Mouse (Mus musculus): ENCODE measurements around the gene Plpp3. TPM values are rescaled to one million over a fixed set of nuclear protein-coding genes. Genes with fewer than 3 reads are reported as not detected.

The Plpp3 gene
- total and polyA plus RNA-seq, 2 experiments from 2014 or later: 167 to 180 TPM

GRCm38 (mm10) chr4:105184924-105185323 lies 27.8 kb downstream of the Plpp3 start:
- Histone ChIP-seq H3K9me3 (ENCODE audit: low read length) (no peaks in the 10 kb centered on the region), H3K9ac (replicated peaks; ENCODE audit: low read length) (no peak overlapping the region), H3K27ac (no peak overlapping the region), H3K27me3 (ENCODE audit: insufficient read depth, low read length) (no peaks in the 10 kb centered on the region), H3K36me3 (ENCODE audit: insufficient read depth, low read length) (no peaks in the 10 kb centered on the region), H3K4me1 (ENCODE audit: insufficient read depth, low read length) (peaks cover 13% of the 10 kb centered on the region), H3K4me2 (ENCODE audit: low read depth, low read length) (no peak overlapping the region), H3K4me3 (ENCODE audit: low read length) (no peak overlapping the region)
- DNase-seq (ENCODE audit: low spot score) (no peak), ATAC-seq (no peak)
- WGBS: 95% methylated on average over 6 of the region's 6 CpGs
- TF ChIP-seq CTCF (IDR thresholded peaks at IDR 0.05; ENCODE audit: low read depth): no peak

- TF ChIP-seq CTCF (IDR thresholded peaks at IDR 0.05; ENCODE audit: low read depth): no peak
- no peaks in the 10 kb centered on the region for H3K27me3 ChIP-seq (ENCODE audit: insufficient read depth, low read length)
- H3K4me3 ChIP-seq (ENCODE audit: low read length): no peak overlapping the region
- no peak for DNase-seq (ENCODE audit: low spot score)
- H3K9me3 ChIP-seq (ENCODE audit: low read length): no peaks in the 10 kb centered on the region
- H3K4me2 ChIP-seq (ENCODE audit: low read depth, low read length): no peak overlapping the region
- WGBS: 76% methylated on average over 10 of the region's 10 CpGs
- H3K9ac ChIP-seq (replicated peaks; ENCODE audit: low read length): no peak overlapping the region
- H3K36me3 ChIP-seq (ENCODE audit: insufficient read depth, low read length): no peaks in the 10 kb centered on the region
- H3K27ac ChIP-seq: no peak overlapping the region
- no peak for ATAC-seq
- H3K4me1 ChIP-seq (ENCODE audit: insufficient read depth, low read length): peaks cover 13% of the 10 kb centered on the region
Observed at GRCm38 (mm10) chr4:105186654-105187053, 29.5 kb downstream of the Plpp3 start.

- Histone ChIP-seq H3K4me2 (ENCODE audit: low read depth, low read length) (no peak overlapping the region), H3K27me3 (ENCODE audit: insufficient read depth, low read length) (no peaks in the 10 kb centered on the region), H3K36me3 (ENCODE audit: insufficient read depth, low read length) (no peaks in the 10 kb centered on the region), H3K27ac (no peak overlapping the region), H3K9ac (replicated peaks; ENCODE audit: low read length) (no peak overlapping the region), H3K4me3 (ENCODE audit: low read length) (no peak overlapping the region), H3K4me1 (ENCODE audit: insufficient read depth, low read length) (peaks cover 5% of the 10 kb centered on the region; the same call in 1 of the 2 replicates), H3K9me3 (ENCODE audit: low read length) (no peaks in the 10 kb centered on the region)
- no peak for DNase-seq (ENCODE audit: low spot score)
- no peak for ATAC-seq
- no peak for TF ChIP-seq CTCF (IDR thresholded peaks at IDR 0.05; ENCODE audit: low read depth)
- WGBS: 84% methylated on average over 7 of the region's 7 CpGs
Observed at GRCm38 (mm10) chr4:105187873-105188272, 30.7 kb downstream of the Plpp3 start.

- Histone ChIP-seq H3K4me3 (ENCODE audit: low read length) (no peak overlapping the region), H3K4me1 (ENCODE audit: insufficient read depth, low read length) (peaks cover 5% of the 10 kb centered on the region; the same call in 1 of the 2 replicates), H3K36me3 (ENCODE audit: insufficient read depth, low read length) (no peaks in the 10 kb centered on the region), H3K9me3 (ENCODE audit: low read length) (no peaks in the 10 kb centered on the region), H3K9ac (replicated peaks; ENCODE audit: low read length) (no peak overlapping the region), H3K27me3 (ENCODE audit: insufficient read depth, low read length) (no peaks in the 10 kb centered on the region), H3K27ac (no peak overlapping the region), H3K4me2 (ENCODE audit: low read depth, low read length) (no peak overlapping the region)
- ATAC-seq (no peak), DNase-seq (ENCODE audit: low spot score) (no peak)
- WGBS: 69% methylated on average over 7 of the region's 7 CpGs
- no peak for TF ChIP-seq CTCF (IDR thresholded peaks at IDR 0.05; ENCODE audit: low read depth)
Observed at GRCm38 (mm10) chr4:105188801-105189200, 31.7 kb downstream of the Plpp3 start.

- WGBS: 71% methylated on average over 4 of the region's 4 CpGs
Observed at GRCm38 (mm10) chr4:105190826-105191225, 33.7 kb downstream of the Plpp3 start.

GRCm38 (mm10) chr4:105191550-105191949 lies 34.4 kb downstream of the Plpp3 start:
- Histone ChIP-seq H3K4me3 (ENCODE audit: low read length) (no peak overlapping the region), H3K27ac (peak overlapping the region; percentile 45), H3K4me2 (ENCODE audit: low read depth, low read length) (no peak overlapping the region), H3K9me3 (ENCODE audit: low read length) (no peaks in the 10 kb centered on the region), H3K36me3 (ENCODE audit: insufficient read depth, low read length) (no peaks in the 10 kb centered on the region), H3K27me3 (ENCODE audit: insufficient read depth, low read length) (no peaks in the 10 kb centered on the region), H3K4me1 (ENCODE audit: insufficient read depth, low read length) (peaks cover 5% of the 10 kb centered on the region; the same call in 1 of the 2 replicates), H3K9ac (replicated peaks; ENCODE audit: low read length) (no peak overlapping the region)
- 57% methylated on average over 5 of the region's 5 CpGs for WGBS
- TF ChIP-seq CTCF (IDR thresholded peaks at IDR 0.05; ENCODE audit: low read depth): no peak
- DNase-seq (ENCODE audit: low spot score) (no peak), ATAC-seq (no peak)

More at GRCm38 (mm10) chr4:105190826-105191225, 33.7 kb downstream of the Plpp3 start:
- H3K27me3 ChIP-seq (ENCODE audit: insufficient read depth, low read length): no peaks in the 10 kb centered on the region
- no peak for DNase-seq (ENCODE audit: low spot score)
- H3K4me1 ChIP-seq (ENCODE audit: insufficient read depth, low read length): peaks cover 5% of the 10 kb centered on the region; the same call in 1 of the 2 replicates
- H3K36me3 ChIP-seq (ENCODE audit: insufficient read depth, low read length): no peaks in the 10 kb centered on the region
- no peak overlapping the region for H3K4me2 ChIP-seq (ENCODE audit: low read depth, low read length)
- no peak overlapping the region for H3K9ac ChIP-seq (replicated peaks; ENCODE audit: low read length)
- H3K27ac ChIP-seq: peak overlapping the region; percentile 45
- no peak overlapping the region for H3K4me3 ChIP-seq (ENCODE audit: low read length)
- no peak for ATAC-seq
- TF ChIP-seq CTCF (IDR thresholded peaks at IDR 0.05; ENCODE audit: low read depth): no peak
- H3K9me3 ChIP-seq (ENCODE audit: low read length): no peaks in the 10 kb centered on the region

GRCm38 (mm10) chr4:105192665-105193064 lies 35.5 kb downstream of the Plpp3 start:
- H3K9me3 ChIP-seq (ENCODE audit: low read length): no peaks in the 10 kb centered on the region
- ATAC-seq: no peak
- DNase-seq (ENCODE audit: low spot score): no peak
- no peak overlapping the region for H3K27ac ChIP-seq
- H3K27me3 ChIP-seq (ENCODE audit: insufficient read depth, low read length): no peaks in the 10 kb centered on the region
- no peaks in the 10 kb centered on the region for H3K36me3 ChIP-seq (ENCODE audit: insufficient read depth, low read length)
- H3K9ac ChIP-seq (replicated peaks; ENCODE audit: low read length): no peak overlapping the region
- WGBS: 41% methylated on average over 5 of the region's 5 CpGs
- no peak for TF ChIP-seq CTCF (IDR thresholded peaks at IDR 0.05; ENCODE audit: low read depth)
- no peak overlapping the region for H3K4me3 ChIP-seq (ENCODE audit: low read length)
- no peak overlapping the region for H3K4me2 ChIP-seq (ENCODE audit: low read depth, low read length)
- peaks cover 5% of the 10 kb centered on the region; the same call in 1 of the 2 replicates for H3K4me1 ChIP-seq (ENCODE audit: insufficient read depth, low read length)
